Mouse (Mus musculus) bone marrow macrophage, adult 2 months (primary cell): Measurements from ENCODE around the gene Gsg1l2. TPM values are rescaled to one million over a fixed set of nuclear protein-coding genes. Genes with fewer than 3 reads are reported as not detected.

ENCODE experiments used
- H3K27ac ChIP-seq: 2 replicates; pipeline ENCODE4 v1.5.1; 2012; ENCODE audit warnings: low read depth, low read length; ENCODE audit not compliant: insufficient read depth
- H3K4me1 ChIP-seq: 2 replicates; pipeline ENCODE4 v1.6.1; 2012; ENCODE audit warnings: low read length; ENCODE audit not compliant: control insufficient read depth, insufficient read depth
- H3K4me3 ChIP-seq: 2 replicates; pipeline ENCODE4 v1.5.1; 2012; ENCODE audit warnings: mild to moderate bottlenecking, low read length, moderate library complexity; ENCODE audit not compliant: insufficient read depth
- CTCF ChIP-seq: IDR thresholded peaks from 2 replicates; pipeline ENCODE4 v1.5.1; 2012; ENCODE audit warnings: low read depth, mild to moderate bottlenecking, low read length, moderate library complexity
- POLR2A ChIP-seq: IDR thresholded peaks from 2 replicates; pipeline ENCODE4 v1.6.1; 2012; ENCODE audit warnings: mild to moderate bottlenecking, low read depth, low read length, borderline replicate concordance
- polyA plus RNA-seq: library from polyadenylated mRNA; stranded (reverse); fragments of >200 nt; gene quantifications from 2 replicates; pipeline ENCODE4 v1.2.4, GENCODE M21; 2012; ENCODE audit not compliant: missing spikeins, insufficient read depth, insufficient read length

The Gsg1l2 gene
- not detected in 2 replicates for polyA plus RNA-seq

GRCm38 (mm10) chr11:67774379-67774778 lies at the start of gene Gsg1l2:
TSS of gene Gsg1l2 (plus strand) at chr11:67774608.
- Histone ChIP-seq H3K4me3 (no peak within 1 kb of the TSS), H3K4me1 (no peaks in the 10 kb centered on the region), H3K27ac (no peak within 1 kb of the TSS)
- TF ChIP-seq POLR2A: no peak
- no peak for TF ChIP-seq CTCF

DNA sequence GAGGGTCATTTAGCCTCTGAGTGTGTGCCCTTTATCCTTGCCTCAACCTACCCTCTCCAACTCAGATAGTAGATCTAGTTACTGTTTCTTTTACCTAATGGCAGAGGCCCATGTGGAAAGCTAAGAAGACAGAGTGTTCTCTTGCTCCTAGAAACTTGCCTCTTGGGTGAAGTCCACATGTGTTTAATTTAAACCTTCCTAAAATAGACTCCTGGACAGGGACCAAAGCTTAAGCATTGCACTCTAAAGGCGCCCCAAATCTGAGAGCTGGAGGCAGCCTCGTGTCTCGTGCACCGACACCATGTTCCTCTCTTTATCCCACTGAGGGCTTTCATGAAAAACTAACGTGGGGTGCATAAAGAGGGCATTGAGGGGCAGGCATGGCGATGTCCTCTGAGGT lies 47.3 kb upstream of the Gsg1l2 start:
- Histone ChIP-seq H3K27ac (no peak overlapping the region), H3K4me3 (no peak overlapping the region), H3K4me1 (no peaks in the 10 kb centered on the region)
- TF ChIP-seq CTCF (no peak), POLR2A (no peak)

GRCm38 (mm10) chr11:67728726-67729125 lies 45.7 kb upstream of the Gsg1l2 start:
- no peak overlapping the region for H3K4me3 ChIP-seq
- no peaks in the 10 kb centered on the region for H3K4me1 ChIP-seq
- TF ChIP-seq POLR2A: no peak
- no peak for TF ChIP-seq CTCF
- no peak overlapping the region for H3K27ac ChIP-seq

DNA sequence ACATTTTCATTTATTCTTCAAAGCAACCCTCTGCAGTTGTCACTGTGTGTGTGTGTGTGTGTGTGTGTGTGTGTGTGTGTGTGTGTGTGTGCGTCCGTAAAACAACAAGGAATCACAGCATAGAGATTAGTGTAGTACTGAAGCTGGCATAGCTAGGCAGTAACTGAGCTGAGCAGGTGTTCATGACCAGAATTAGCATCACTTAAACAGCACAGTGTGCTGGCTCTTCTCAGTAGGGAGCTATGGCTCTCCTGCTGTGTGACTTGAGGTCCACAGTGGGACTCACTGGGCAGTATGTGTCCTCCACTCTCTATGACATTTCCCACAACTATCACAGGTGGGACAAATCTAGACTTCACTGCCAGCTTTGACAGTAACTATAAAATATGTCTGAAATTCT lies 43.4 kb upstream of the Gsg1l2 start:
- Histone ChIP-seq H3K27ac (no peak overlapping the region), H3K4me1 (no peaks in the 10 kb centered on the region), H3K4me3 (no peak overlapping the region)
- TF ChIP-seq POLR2A (no peak), CTCF (no peak)

DNA sequence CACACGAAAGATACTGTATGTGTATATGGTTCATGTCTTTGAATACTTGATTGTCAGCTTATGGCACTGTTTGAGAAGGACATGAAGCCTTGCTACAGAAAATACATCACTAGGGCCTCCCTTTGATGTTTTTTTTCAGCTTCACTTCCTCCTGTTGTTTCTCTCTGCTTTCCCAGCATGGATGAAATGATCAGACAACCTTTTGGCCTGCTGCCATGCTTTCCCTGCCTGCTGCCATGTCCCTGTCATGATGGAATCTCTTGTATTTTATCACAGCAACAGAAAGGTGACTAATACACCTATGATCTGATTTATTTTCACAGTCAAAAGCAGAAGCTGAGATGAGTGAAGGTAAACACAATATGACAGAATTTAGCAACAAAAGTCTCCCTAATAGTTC lies 40.7 kb upstream of the Gsg1l2 start:
- Histone ChIP-seq H3K4me1 (no peaks in the 10 kb centered on the region), H3K27ac (no peak overlapping the region), H3K4me3 (no peak overlapping the region)
- TF ChIP-seq POLR2A (no peak), CTCF (no peak)

GRCm38 (mm10) chr11:67734597-67734996 lies 39.8 kb upstream of the Gsg1l2 start:
- H3K4me3 ChIP-seq: no peak overlapping the region
- no peak overlapping the region for H3K27ac ChIP-seq
- TF ChIP-seq CTCF: no peak
- no peak for TF ChIP-seq POLR2A
- no peaks in the 10 kb centered on the region for H3K4me1 ChIP-seq

GRCm38 (mm10) chr11:67738345-67738744 lies 36.1 kb upstream of the Gsg1l2 start:
- H3K4me1 ChIP-seq: no peaks in the 10 kb centered on the region
- TF ChIP-seq POLR2A (no peak), CTCF (no peak)

DNA sequence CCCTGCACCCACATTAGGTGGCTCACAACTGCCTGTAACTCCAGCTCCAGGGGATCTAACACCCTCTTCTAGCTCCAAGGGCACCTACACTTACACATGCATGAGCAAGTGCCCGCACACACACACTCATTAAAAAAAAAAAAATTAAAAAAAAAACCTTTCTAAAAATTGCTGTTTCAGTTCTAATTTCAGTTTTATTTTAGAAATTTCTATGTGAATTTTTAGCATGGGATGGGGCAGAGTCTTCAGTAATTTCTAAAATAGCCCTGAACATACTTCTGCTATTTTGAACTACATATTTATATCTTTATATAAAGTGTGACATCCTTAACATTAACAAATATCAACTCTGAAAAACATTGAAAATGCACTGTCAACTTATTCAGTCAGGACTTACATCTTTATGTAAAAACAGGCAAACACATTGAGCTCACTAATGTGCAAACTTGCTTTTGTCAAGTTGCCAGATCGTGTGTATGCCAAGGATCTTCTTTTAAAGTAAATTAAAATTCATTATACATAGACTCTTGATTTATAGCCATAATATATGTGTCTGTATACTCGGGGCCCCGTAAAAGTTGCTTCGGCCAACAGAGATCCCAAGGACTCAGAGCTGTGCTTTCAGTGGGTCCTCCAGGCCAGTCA lies 35.4 kb upstream of the Gsg1l2 start:
- no peaks in the 10 kb centered on the region for H3K4me1 ChIP-seq
- TF ChIP-seq POLR2A: no peak
- TF ChIP-seq CTCF: no peak
- no peak overlapping the region for H3K27ac ChIP-seq
- no peak overlapping the region for H3K4me3 ChIP-seq

More at GRCm38 (mm10) chr11:67738345-67738744, 36.1 kb upstream of the Gsg1l2 start:
- H3K27ac ChIP-seq: no peak overlapping the region
- H3K4me3 ChIP-seq: no peak overlapping the region

DNA sequence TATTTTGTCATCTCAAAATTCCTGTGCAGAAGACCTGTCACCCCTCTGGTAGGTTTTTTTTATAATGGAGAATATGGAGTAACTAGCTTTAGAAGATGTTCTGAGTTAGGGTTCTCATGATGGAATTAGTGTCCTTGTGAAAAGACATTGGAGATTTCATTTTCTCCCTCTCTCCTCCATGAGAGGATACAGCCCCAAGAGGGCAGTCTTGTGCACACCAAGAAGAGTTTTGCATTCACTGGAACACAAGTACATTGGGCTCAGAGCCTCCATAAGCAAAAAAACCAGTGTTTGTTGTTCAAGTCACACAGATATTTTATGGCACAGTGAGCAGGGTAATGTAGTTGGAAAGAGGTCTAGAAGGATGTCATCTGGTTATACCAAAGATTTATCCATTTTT lies 32.8 kb upstream of the Gsg1l2 start:
- Histone ChIP-seq H3K4me3 (no peak overlapping the region), H3K27ac (no peak overlapping the region), H3K4me1 (no peaks in the 10 kb centered on the region)
- TF ChIP-seq POLR2A: no peak

DNA sequence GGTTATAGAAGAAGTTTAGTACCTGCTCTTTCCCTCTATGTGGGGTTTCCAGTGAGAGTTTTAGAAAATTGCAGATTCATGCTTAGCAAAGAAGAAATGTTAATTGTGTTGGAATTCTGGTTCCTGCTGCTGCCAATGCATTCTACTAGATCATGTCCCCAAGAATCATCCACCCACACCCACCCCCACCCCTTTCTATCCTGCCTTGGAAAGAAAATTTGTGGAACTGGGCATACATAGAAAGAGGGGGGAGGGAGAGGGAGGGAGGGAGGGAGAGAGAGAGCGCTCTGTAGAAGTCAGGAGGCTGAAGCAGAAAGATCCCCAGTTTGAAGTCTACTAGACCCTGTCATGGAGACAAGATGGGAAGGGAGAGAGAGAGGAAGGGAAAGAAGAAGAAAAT lies 18.1 kb upstream of the Gsg1l2 start:
- H3K4me1 ChIP-seq: no peaks in the 10 kb centered on the region
- no peak overlapping the region for H3K27ac ChIP-seq
- H3K4me3 ChIP-seq: no peak overlapping the region
- TF ChIP-seq POLR2A (no peak), CTCF (no peak)
